Mouse (Mus musculus) erythroblast, embryonic 14.5 days (primary cell): Measurements from ENCODE around the gene Gm42517. TPM values are rescaled to one million over a fixed set of nuclear protein-coding genes. Genes with fewer than 3 reads are reported as not detected.

Experiments
- H3K27me3 ChIP-seq: 2 replicates; pipeline ENCODE4 v1.6.1; 2012; ENCODE audit warnings: inconsistent platforms; ENCODE audit not compliant: control insufficient read depth
- H3K36me3 ChIP-seq: 2 replicates; pipeline ENCODE4 v1.6.1; 2012; ENCODE audit warnings: mild to moderate bottlenecking, inconsistent platforms; ENCODE audit not compliant: control insufficient read depth
- H3K4me1 ChIP-seq: 2 replicates; pipeline ENCODE4 v1.6.1; 2012; ENCODE audit warnings: inconsistent platforms; ENCODE audit not compliant: control insufficient read depth
- H3K4me3 ChIP-seq: replicated peaks from 2 replicates; pipeline ENCODE3; 2012; ENCODE audit warnings: moderate library complexity, mild to moderate bottlenecking, inconsistent platforms
- H3K9me3 ChIP-seq: 2 replicates; pipeline ENCODE4 v1.6.1; 2012; ENCODE audit warnings: low read length, inconsistent platforms, mixed read lengths; ENCODE audit not compliant: control insufficient read depth
- GATA1 ChIP-seq: IDR thresholded peaks from 2 replicates; pipeline ENCODE4 v1.6.1; 2012; ENCODE audit warnings: low read length, inconsistent platforms, mixed read lengths
- TAL1 ChIP-seq: IDR thresholded peaks from 3 replicates; pipeline ENCODE4 v1.6.1; 2012; ENCODE audit warnings: low read length, inconsistent platforms, mixed read lengths
- polyA plus RNA-seq: library from polyadenylated mRNA; stranded (reverse); fragments of >175 nt; gene quantifications from 2 replicates; pipeline ENCODE4 v1.2.3, GENCODE M21; 2012

Gm42517 gene
- polyA plus RNA-seq, 1 experiment = 0.02 TPM

DNA sequence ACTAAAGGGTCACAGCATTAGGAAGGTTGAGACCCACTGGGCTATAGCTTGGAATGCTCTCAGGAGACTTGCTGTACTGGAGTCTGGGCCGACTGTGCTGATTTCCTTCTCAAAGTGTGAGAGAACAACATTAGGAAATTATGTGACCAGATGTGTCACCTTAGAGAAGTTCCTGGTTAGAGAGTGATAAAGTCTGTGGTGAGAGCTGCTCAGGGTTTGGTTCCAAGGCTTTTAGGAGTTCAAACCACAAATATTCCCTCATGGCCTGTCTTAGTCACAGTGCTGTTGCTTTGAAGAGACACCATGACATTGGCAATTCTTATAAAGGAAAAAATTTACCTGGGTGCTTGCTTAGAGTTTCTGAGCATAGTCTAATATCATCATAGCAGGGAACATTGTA, 8.3 kb upstream of the Gm42517 start:
- no peak for TF ChIP-seq GATA1
- no peak for TF ChIP-seq TAL1
- Histone ChIP-seq H3K4me3 (no peak overlapping the region), H3K9me3 (no peaks in the 10 kb centered on the region), H3K4me1 (no peaks in the 10 kb centered on the region), H3K36me3 (no peaks in the 10 kb centered on the region), H3K27me3 (peaks cover 32% of the 10 kb centered on the region)

- H3K27me3 ChIP-seq = peaks cover 50% of the 10 kb centered on the region
- no peaks in the 10 kb centered on the region for H3K9me3 ChIP-seq
- no peaks in the 10 kb centered on the region for H3K4me1 ChIP-seq
- no peak for TF ChIP-seq GATA1
- no peak for TF ChIP-seq TAL1
- H3K4me3 ChIP-seq = no peak overlapping the region
- H3K36me3 ChIP-seq = no peaks in the 10 kb centered on the region
Observed at GRCm38 (mm10) chr5:108374079-108374478, 6.4 kb upstream of the Gm42517 start.

DNA sequence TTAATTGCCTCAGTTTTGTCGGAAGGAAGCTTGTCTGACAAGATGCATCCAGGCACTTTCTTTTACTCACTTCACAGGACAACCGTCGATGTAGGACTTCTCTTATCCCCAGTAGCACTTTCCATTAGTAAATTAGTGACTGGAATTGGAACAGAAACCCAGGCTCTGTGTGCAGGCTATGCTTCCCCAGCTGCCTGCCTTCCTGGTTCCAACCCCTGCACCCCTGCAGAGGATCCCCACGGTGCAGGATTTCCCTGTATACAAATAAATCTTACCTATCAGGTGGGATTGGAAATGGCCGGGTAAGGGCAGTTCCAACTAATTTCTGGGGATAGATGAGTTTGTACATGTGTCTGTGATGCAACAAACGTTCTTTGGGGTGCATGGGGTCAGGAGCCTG, 2.2 kb upstream of the Gm42517 start:
- Histone ChIP-seq H3K9me3 (peaks cover 2% of the 10 kb centered on the region; the same call in 1 of the 2 replicates), H3K4me3 (no peak overlapping the region), H3K4me1 (peaks cover 2% of the 10 kb centered on the region), H3K27me3 (peaks cover 87% of the 10 kb centered on the region), H3K36me3 (no peaks in the 10 kb centered on the region)
- no peak for TF ChIP-seq GATA1

DNA sequence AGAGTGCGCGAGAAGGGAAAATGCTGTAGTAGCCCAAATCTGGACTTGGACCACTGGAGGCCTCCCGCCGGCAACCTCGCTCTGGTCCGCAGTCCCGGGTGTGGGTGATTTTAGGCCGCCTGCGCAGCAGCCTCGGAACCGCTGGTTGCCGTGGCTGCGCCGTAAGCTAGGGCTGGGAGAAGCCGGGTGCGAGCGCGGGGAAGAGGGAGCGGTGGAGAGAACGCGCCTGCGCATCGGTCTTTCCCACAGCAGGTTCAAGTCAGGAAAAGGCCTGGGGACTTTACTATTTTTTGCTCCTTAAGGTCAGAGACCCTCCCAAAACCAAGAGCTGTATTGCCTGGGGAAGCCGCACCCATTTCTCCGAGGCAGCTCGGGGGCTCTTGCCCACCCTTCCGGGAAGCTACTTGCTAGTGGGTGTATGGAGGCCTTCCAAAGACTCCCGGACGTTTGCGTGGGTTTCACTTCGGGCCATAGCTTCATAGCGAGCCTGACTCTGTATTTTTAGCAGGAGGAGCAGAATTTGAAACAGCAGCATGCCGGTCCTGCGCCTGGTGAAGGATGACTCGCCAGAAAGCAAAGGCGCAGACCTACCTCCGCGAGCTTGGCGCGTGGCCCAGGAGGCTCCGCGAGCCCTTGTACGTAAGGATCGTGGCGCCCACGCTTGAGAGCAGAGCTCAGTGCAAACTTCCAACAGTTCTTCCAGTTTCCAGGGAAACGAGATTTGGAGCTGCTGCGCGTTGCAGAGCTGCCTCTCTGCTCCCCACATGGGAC, 1.3 kb upstream of the Gm42517 start:
- TF ChIP-seq GATA1 (no peak), TAL1 (no peak)

DNA sequence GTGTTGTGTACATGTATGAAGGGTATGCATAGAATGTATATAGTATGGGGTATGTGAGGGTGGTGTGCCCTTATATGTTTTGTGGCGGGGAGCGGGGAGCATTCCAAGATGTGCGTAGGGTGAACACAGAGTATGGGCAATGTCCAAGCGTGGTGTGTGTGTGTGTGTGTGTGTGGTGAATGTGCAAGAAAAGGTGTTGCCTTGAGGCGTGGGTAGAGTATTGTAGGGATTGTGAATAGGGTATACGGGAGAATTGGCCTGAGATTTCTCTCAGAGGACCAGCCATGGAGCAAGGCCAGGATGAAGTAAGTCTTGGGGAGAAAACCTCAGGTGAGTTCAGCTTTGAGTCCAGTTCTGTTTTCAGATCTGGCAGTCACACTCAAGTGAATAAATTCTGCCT, 724 bp upstream of the Gm42517 start:
- Histone ChIP-seq H3K9me3 (peaks cover 2% of the 10 kb centered on the region; the same call in 1 of the 2 replicates), H3K4me3 (no peak overlapping the region), H3K27me3 (peaks cover 98% of the 10 kb centered on the region), H3K4me1 (peaks cover 2% of the 10 kb centered on the region), H3K36me3 (no peaks in the 10 kb centered on the region)
- TF ChIP-seq TAL1 (no peak), GATA1 (no peak)

More for the DNA sequence above, 1.3 kb upstream of the Gm42517 start:
- peaks cover 2% of the 10 kb centered on the region; the same call in 1 of the 2 replicates for H3K9me3 ChIP-seq
- peaks cover 2% of the 10 kb centered on the region for H3K4me1 ChIP-seq
- H3K27me3 ChIP-seq = peaks cover 95% of the 10 kb centered on the region
- no peak overlapping the region for H3K4me3 ChIP-seq
- no peaks in the 10 kb centered on the region for H3K36me3 ChIP-seq

DNA sequence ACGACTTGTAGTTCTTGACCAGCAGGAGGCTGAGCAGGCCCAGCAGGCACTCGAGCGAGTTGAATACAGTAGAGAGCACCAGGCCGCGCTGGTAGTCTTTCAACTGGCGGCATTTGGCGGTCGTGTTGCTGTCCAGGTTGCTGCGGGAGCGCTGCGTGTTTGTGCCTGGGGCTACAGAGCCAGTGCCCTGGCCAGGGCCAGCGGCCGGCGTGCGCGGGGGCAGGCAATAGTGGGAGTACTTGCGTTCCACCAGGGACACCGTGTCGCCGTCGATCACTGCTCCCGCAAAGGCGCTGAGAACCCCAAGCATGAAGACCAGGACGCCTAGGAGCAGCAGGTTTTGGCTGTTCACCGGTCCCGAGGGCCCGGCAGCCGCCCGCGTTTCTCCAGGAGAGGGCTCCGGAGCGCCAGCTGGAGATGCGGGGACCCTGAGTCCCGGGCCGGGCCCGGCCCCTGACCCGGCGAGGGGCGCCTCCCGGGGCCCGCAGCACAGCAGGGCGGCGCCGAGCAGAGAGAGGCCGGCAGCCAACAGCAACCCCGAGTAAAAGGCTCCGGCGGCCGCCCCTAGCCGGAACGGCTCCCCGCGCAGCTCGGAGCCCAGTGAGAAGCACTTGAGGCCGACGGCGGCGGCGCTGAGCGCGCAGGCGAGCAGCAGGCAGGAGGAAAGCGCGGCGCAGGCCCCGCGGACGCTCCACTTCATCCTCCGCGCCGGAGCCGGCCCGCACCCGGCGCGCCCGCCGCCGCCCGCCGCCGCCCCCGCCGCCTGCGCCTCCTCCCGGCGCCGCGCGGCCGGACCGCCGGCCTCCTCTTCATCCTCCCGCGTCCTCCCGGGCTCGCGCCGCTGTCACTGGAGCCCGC, 509 bp downstream of the Gm42517 start:
- Histone ChIP-seq H3K36me3 (no peaks in the 10 kb centered on the region), H3K4me1 (peaks cover 2% of the 10 kb centered on the region), H3K27me3 (peaks cover 96% of the 10 kb centered on the region), H3K9me3 (peaks cover 2% of the 10 kb centered on the region; the same call in 1 of the 2 replicates), H3K4me3 (no peak overlapping the region)
- TF ChIP-seq TAL1 (no peak), GATA1 (no peak)

DNA sequence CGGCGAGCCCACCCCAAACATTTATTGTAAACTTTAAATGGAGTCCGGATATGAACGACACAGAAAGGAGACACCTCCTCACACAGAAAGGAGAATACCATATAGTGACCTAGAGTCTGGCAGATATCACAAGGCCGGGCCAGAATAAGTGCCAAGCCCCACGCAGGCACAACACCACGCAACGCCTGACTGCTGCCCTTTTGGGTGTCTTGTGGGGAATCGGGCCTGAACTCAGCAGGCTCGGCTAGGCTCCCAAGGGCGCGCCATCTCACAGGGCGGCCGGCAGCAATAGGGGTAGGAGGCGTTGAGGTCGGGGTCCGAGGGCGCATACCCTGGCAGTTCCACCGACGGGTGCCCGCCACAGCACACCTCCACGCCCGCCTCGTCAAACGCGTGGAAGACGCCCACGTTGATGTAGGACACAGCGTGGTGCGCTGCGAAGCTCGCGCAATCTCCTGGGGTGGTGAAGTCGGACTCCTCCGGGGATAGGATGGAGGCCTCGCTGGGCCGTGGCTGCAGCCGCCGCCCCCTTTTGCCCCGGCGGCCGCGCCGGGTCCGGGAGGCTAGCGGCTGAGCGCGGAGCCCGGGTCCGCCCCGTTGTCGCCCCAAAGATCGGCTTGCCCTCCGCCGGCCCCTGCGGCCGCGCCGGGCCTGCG, 1.3 kb downstream of the Gm42517 start:
- Histone ChIP-seq H3K27me3 (peaks cover 89% of the 10 kb centered on the region), H3K4me1 (peaks cover 2% of the 10 kb centered on the region), H3K9me3 (peaks cover 2% of the 10 kb centered on the region; the same call in 1 of the 2 replicates), H3K4me3 (no peak overlapping the region), H3K36me3 (no peaks in the 10 kb centered on the region)
- TF ChIP-seq GATA1 (no peak), TAL1 (no peak)

GRCm38 (mm10) chr5:108362330-108362729, 5.4 kb downstream of the Gm42517 start:
- Histone ChIP-seq H3K9me3 (peaks cover 5% of the 10 kb centered on the region), H3K36me3 (no peaks in the 10 kb centered on the region), H3K27me3 (peaks cover 49% of the 10 kb centered on the region), H3K4me3 (no peak overlapping the region), H3K4me1 (peaks cover 2% of the 10 kb centered on the region)
- TF ChIP-seq TAL1 = no peak
- TF ChIP-seq GATA1 = no peak

DNA sequence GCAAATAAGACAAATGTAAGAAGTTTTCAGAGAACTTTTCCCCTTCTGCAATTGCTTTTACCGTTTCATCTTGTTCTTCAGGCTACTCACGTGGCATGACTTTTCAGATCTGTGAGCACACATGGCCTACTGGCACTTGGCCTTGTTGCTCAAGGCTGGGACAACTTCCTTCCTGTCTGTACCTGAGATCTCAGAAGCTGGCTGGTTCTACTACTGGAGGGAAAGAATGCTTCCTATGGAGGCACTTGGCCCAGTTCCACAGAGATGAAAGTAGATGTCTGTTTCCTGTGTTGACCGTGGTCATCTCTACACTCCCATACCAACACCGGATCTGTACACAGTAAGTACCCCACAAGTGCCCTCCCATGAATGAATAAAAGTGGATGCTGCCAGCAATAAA, 7.5 kb downstream of the Gm42517 start:
- Histone ChIP-seq H3K4me1 (no peaks in the 10 kb centered on the region), H3K36me3 (no peaks in the 10 kb centered on the region), H3K27me3 (peaks cover 27% of the 10 kb centered on the region), H3K9me3 (peaks cover 3% of the 10 kb centered on the region; the same call in 1 of the 2 replicates), H3K4me3 (no peak overlapping the region)
- TF ChIP-seq GATA1 = no peak
- no peak for TF ChIP-seq TAL1
